Mouse (Mus musculus): ENCODE measurements around the gene Dcaf5.

DNA sequence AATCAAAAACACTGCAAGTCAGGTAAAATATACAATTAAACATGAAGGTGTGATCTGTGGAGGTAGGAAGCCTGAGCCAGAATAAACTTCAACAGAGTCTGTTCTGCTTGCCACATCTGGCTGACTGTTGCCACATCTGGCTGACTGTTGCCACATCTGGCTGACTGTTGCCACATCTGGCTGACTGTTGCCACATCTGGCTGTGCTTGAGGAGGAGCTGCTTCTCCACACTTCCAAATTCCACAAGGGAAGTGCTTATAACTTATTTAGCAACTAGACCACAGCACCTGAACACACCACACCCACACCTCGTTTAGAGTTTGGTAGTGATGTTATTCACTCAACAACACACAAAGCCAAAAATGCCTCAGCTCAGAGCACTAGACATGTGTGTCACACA, 74.7 kb downstream of the Dcaf5 start:
- TF ChIP-seq CTCF (IDR thresholded peaks at IDR 0.05; ENCODE audit: insufficient read depth, low read depth, low read length) (no peak), POLR2A (IDR thresholded peaks at IDR 0.05; ENCODE audit: insufficient read depth, low read depth, low read length) (no peak)

Measured in olfactory bulb, adult 2 months (tissue).